Mouse (Mus musculus) neural tube, embryonic 14.5 days (tissue): ENCODE data around the gene Mr1. TPM values are rescaled to one million over a fixed set of nuclear protein-coding genes. Genes with fewer than 3 reads are reported as not detected.

Source experiments
- ATAC-seq: fragments of 200-750 bp; cut with Nextera tagmentation; 2 replicates; pipeline ENCODE4 v1.8.0; 2017; ENCODE audit warnings: low read depth, mild to moderate bottlenecking, moderate TSS enrichment, moderate library complexity
- H3K27ac ChIP-seq: fragments of 300-500 bp; sonication (generic); 2 replicates; pipeline ENCODE4 v1.5.1; 2014; ENCODE audit warnings: low read depth, mild to moderate bottlenecking, control low read depth, low read length, moderate library complexity, mixed read lengths
- H3K27me3 ChIP-seq: fragments of 300-500 bp; sonication (generic); 2 replicates; pipeline ENCODE4 v1.6.1; 2014; ENCODE audit warnings: low read length; ENCODE audit not compliant: control insufficient read depth, insufficient read depth
- H3K36me3 ChIP-seq: fragments of 300-500 bp; sonication (generic); 2 replicates; pipeline ENCODE4 v1.6.1; 2014; ENCODE audit warnings: low read length, mixed read lengths; ENCODE audit not compliant: control insufficient read depth, insufficient read depth
- H3K4me1 ChIP-seq: fragments of 300-500 bp; sonication (generic); 2 replicates; pipeline ENCODE4 v1.6.1; 2014; ENCODE audit warnings: low read length; ENCODE audit not compliant: control insufficient read depth, insufficient read depth
- H3K4me2 ChIP-seq: fragments of 300-500 bp; sonication (generic); 2 replicates; pipeline ENCODE4 v1.6.1; 2014; ENCODE audit warnings: mild to moderate bottlenecking, low read depth, low read length, control low read depth
- H3K4me3 ChIP-seq: fragments of 300-500 bp; sonication (generic); 2 replicates; pipeline ENCODE4 v1.5.1; 2014; ENCODE audit warnings: low read depth, low read length, control low read depth, mixed read lengths
- H3K9ac ChIP-seq: fragments of 300-500 bp; sonication (generic); replicated peaks from 2 replicates; pipeline ENCODE4 v1.6.1; 2014; ENCODE audit warnings: low read depth, mild to moderate bottlenecking, control low read depth, low read length, mixed read lengths
- H3K9me3 ChIP-seq: fragments of 300-500 bp; sonication (generic); 2 replicates; pipeline ENCODE4 v1.6.1; 2016; ENCODE audit warnings: low read length; ENCODE audit not compliant: control insufficient read depth
- WGBS: fragments of 180-500 bp; shearing (Covaris S2); extraction: QIAGEN DNeasy Blood & Tissue Kit; methylation state at CpG from one replicate; pipeline ENCODE4 v1.1.7; 2014; 5-methylcytosine and 5-hydroxymethylcytosine counted together
- polyA plus RNA-seq: library from polyadenylated mRNA; unstranded; fragments of >200 nt; fragmentation: Nextera tagmentation; extraction: Ambion mirVana; gene quantifications from 2 replicates; pipeline ENCODE4 v1.2.1, GENCODE M21; 2014

Mr1 gene
- polyA plus RNA-seq, 1 experiment from 2014 or later = 1.0 TPM

GRCm38 (mm10) chr1:155113946-155114345 is 32.7 kb downstream of the Mr1 start:
- Histone ChIP-seq H3K9ac (no peak overlapping the region), H3K4me3 (no peak overlapping the region), H3K36me3 (no peaks in the 10 kb centered on the region), H3K27ac (no peak overlapping the region), H3K4me1 (peaks cover 8% of the 10 kb centered on the region; the same call in 1 of the 2 replicates), H3K4me2 (no peak overlapping the region), H3K9me3 (no peaks in the 10 kb centered on the region), H3K27me3 (no peaks in the 10 kb centered on the region)
- WGBS = 37% methylated on average over 3 of the region's 3 CpGs
- ATAC-seq = no peak

- no peak for ATAC-seq
- Histone ChIP-seq H3K4me3 (no peak overlapping the region), H3K4me1 (peaks cover 8% of the 10 kb centered on the region; the same call in 1 of the 2 replicates), H3K27ac (no peak overlapping the region), H3K4me2 (no peak overlapping the region), H3K9ac (no peak overlapping the region), H3K36me3 (no peaks in the 10 kb centered on the region), H3K9me3 (no peaks in the 10 kb centered on the region), H3K27me3 (no peaks in the 10 kb centered on the region)
- 100% methylated on average over 1 of the region's 1 CpGs for WGBS
Observed at GRCm38 (mm10) chr1:155112875-155113274, 33.7 kb downstream of the Mr1 start.

GRCm38 (mm10) chr1:155112118-155112517 is 34.5 kb downstream of the Mr1 start:
- no peak overlapping the region for H3K9ac ChIP-seq

GRCm38 (mm10) chr1:155111491-155111890 is 35.1 kb downstream of the Mr1 start:
- H3K36me3 ChIP-seq = no peaks in the 10 kb centered on the region
- H3K9me3 ChIP-seq = no peaks in the 10 kb centered on the region
- H3K27me3 ChIP-seq = no peaks in the 10 kb centered on the region
- H3K4me2 ChIP-seq = no peak overlapping the region
- peaks cover 8% of the 10 kb centered on the region; the same call in 1 of the 2 replicates for H3K4me1 ChIP-seq
- WGBS = 18% methylated on average over 6 of the region's 6 CpGs
- no peak overlapping the region for H3K9ac ChIP-seq
- H3K4me3 ChIP-seq = no peak overlapping the region
- H3K27ac ChIP-seq = no peak overlapping the region
- ATAC-seq = no peak

More at GRCm38 (mm10) chr1:155112118-155112517, 34.5 kb downstream of the Mr1 start:
- WGBS = 62% methylated on average over 4 of the region's 4 CpGs
- Histone ChIP-seq H3K36me3 (no peaks in the 10 kb centered on the region), H3K4me2 (no peak overlapping the region), H3K4me1 (peaks cover 8% of the 10 kb centered on the region; the same call in 1 of the 2 replicates), H3K4me3 (no peak overlapping the region), H3K27ac (no peak overlapping the region), H3K9me3 (no peaks in the 10 kb centered on the region), H3K27me3 (no peaks in the 10 kb centered on the region)
- no peak for ATAC-seq

GRCm38 (mm10) chr1:155109387-155110350 is 36.9 kb downstream of the Mr1 start:
- 0 out of 2 replicates have a peak overlapping the region, but pooled peaks have one; percentile 4 for H3K4me2 ChIP-seq
- no peaks in the 10 kb centered on the region for H3K27me3 ChIP-seq
- H3K4me3 ChIP-seq = no peak overlapping the region
- 0 out of 2 replicates have a peak overlapping the region, but pooled peaks have one; percentile 12 for H3K9ac ChIP-seq
- 25% methylated on average over 18 of the region's 18 CpGs for WGBS
- no peak for ATAC-seq
- H3K36me3 ChIP-seq = no peaks in the 10 kb centered on the region
- no peaks in the 10 kb centered on the region for H3K9me3 ChIP-seq
- 0 out of 2 replicates have a peak overlapping the region, but pooled peaks have one; percentile 23 for H3K27ac ChIP-seq
- H3K4me1 ChIP-seq = peaks cover 8% of the 10 kb centered on the region; the same call in 1 of the 2 replicates

GRCm38 (mm10) chr1:155108412-155108811 is 38.2 kb downstream of the Mr1 start:
- H3K27me3 ChIP-seq = no peaks in the 10 kb centered on the region
- no peaks in the 10 kb centered on the region for H3K36me3 ChIP-seq
- H3K4me3 ChIP-seq = no peak overlapping the region
- H3K9me3 ChIP-seq = no peaks in the 10 kb centered on the region
- no peak overlapping the region for H3K4me2 ChIP-seq
- WGBS = 48% methylated on average over 4 of the region's 4 CpGs
- H3K4me1 ChIP-seq = peaks cover 8% of the 10 kb centered on the region; the same call in 1 of the 2 replicates
- H3K27ac ChIP-seq = no peak overlapping the region
- ATAC-seq = no peak
- no peak overlapping the region for H3K9ac ChIP-seq

GRCm38 (mm10) chr1:155107843-155108242 is 38.8 kb downstream of the Mr1 start:
- Histone ChIP-seq H3K4me2 (no peak overlapping the region), H3K4me3 (no peak overlapping the region), H3K9ac (no peak overlapping the region), H3K27me3 (no peaks in the 10 kb centered on the region), H3K27ac (no peak overlapping the region), H3K36me3 (no peaks in the 10 kb centered on the region), H3K4me1 (peaks cover 8% of the 10 kb centered on the region; the same call in 1 of the 2 replicates), H3K9me3 (no peaks in the 10 kb centered on the region)
- ATAC-seq = no peak
- WGBS = 68% methylated on average over 5 of the region's 5 CpGs

- Histone ChIP-seq H3K27me3 (no peaks in the 10 kb centered on the region), H3K27ac (no peak overlapping the region), H3K36me3 (no peaks in the 10 kb centered on the region), H3K4me2 (no peak overlapping the region), H3K9me3 (no peaks in the 10 kb centered on the region), H3K4me3 (no peak overlapping the region), H3K9ac (no peak overlapping the region), H3K4me1 (peaks cover 8% of the 10 kb centered on the region; the same call in 1 of the 2 replicates)
- ATAC-seq = no peak
- WGBS = 63% methylated on average over 1 of the region's 1 CpGs
Observed at GRCm38 (mm10) chr1:155106310-155106709, 40.3 kb downstream of the Mr1 start.

GRCm38 (mm10) chr1:155103991-155104390 is 42.6 kb downstream of the Mr1 start:
- ATAC-seq = no peak
- Histone ChIP-seq H3K4me1 (peaks cover 4% of the 10 kb centered on the region; the same call in 1 of the 2 replicates), H3K9ac (no peak overlapping the region), H3K27ac (no peak overlapping the region), H3K4me2 (no peak overlapping the region), H3K4me3 (no peak overlapping the region), H3K36me3 (no peaks in the 10 kb centered on the region), H3K9me3 (no peaks in the 10 kb centered on the region), H3K27me3 (no peaks in the 10 kb centered on the region)
- 93% methylated on average over 5 of the region's 5 CpGs for WGBS
